Mouse (Mus musculus) stomach, embryonic 14.5 days (tissue): ENCODE data around the gene Cfl1. TPM values are rescaled to one million over a fixed set of nuclear protein-coding genes. Genes with fewer than 3 reads are reported as not detected.

ENCODE experiments used
- ATAC-seq: fragments of 200-750 bp; cut with Nextera tagmentation; 2 replicates; pipeline ENCODE4 v1.8.0; 2017; ENCODE audit warnings: low read depth, moderate TSS enrichment; ENCODE audit not compliant: insufficient number of reproducible peaks, insufficient read depth, low FRiP score
- H3K27ac ChIP-seq: fragments of 300-500 bp; sonication (generic); 2 replicates; pipeline ENCODE4 v1.5.1; 2014; ENCODE audit warnings: mild to moderate bottlenecking, low read length, moderate library complexity, mixed read lengths
- H3K27me3 ChIP-seq: fragments of 300-500 bp; sonication (generic); 2 replicates; pipeline ENCODE4 v1.6.1; 2014; ENCODE audit warnings: low read length, control low read depth, mixed read lengths; ENCODE audit not compliant: control insufficient read depth, insufficient read depth
- H3K36me3 ChIP-seq: fragments of 300-500 bp; sonication (generic); 2 replicates; pipeline ENCODE4 v1.6.1; 2014; ENCODE audit warnings: mild to moderate bottlenecking, control low read depth, low read length, moderate library complexity, mixed read lengths; ENCODE audit not compliant: control insufficient read depth, insufficient read depth
- H3K4me1 ChIP-seq: fragments of 300-500 bp; sonication (generic); 2 replicates; pipeline ENCODE4 v1.6.1; 2014; ENCODE audit warnings: low read length, control low read depth, mixed read lengths; ENCODE audit not compliant: control insufficient read depth, insufficient read depth
- H3K4me2 ChIP-seq: fragments of 300-500 bp; sonication (generic); replicated peaks from 2 replicates; pipeline ENCODE4 v1.6.1; 2014; ENCODE audit warnings: low read depth, low read length, control low read depth
- H3K4me3 ChIP-seq: fragments of 300-500 bp; sonication (generic); 2 replicates; pipeline ENCODE4 v1.5.1; 2014; ENCODE audit warnings: low read depth, low read length, control low read depth
- H3K9ac ChIP-seq: fragments of 300-500 bp; sonication (generic); replicated peaks from 2 replicates; pipeline ENCODE4 v1.6.1; 2014; ENCODE audit warnings: low read depth, mild to moderate bottlenecking, control low read depth, low read length, moderate library complexity, mixed read lengths
- H3K9me3 ChIP-seq: fragments of 300-500 bp; sonication (generic); 2 replicates; pipeline ENCODE4 v1.6.1; 2016; ENCODE audit warnings: low read depth, low read length, control low read depth; ENCODE audit not compliant: control insufficient read depth
- WGBS: fragments of 180-500 bp; shearing (Covaris S2); extraction: QIAGEN DNeasy Blood & Tissue Kit; methylation state at CpG from one replicate; pipeline ENCODE4 v1.1.7; 2014; 5-methylcytosine and 5-hydroxymethylcytosine counted together
- polyA plus RNA-seq: library from polyadenylated mRNA; unstranded; fragments of >200 nt; fragmentation: Nextera tagmentation; extraction: Ambion mirVana; gene quantifications from 2 replicates; pipeline ENCODE4 v1.2.1, GENCODE M21; 2014

The Cfl1 gene
- polyA plus RNA-seq, 1 experiment from 2014 or later: 2,937 TPM

GRCm38 (mm10) chr19:5483386-5484359 is 6.6 kb upstream of the Cfl1 start:
- Histone ChIP-seq H3K4me2 (no peak overlapping the region), H3K27ac (no peak overlapping the region), H3K4me3 (no peak overlapping the region), H3K4me1 (peaks cover 12% of the 10 kb centered on the region), H3K9ac (no peak overlapping the region), H3K36me3 (peaks cover 47% of the 10 kb centered on the region), H3K9me3 (no peaks in the 10 kb centered on the region), H3K27me3 (no peaks in the 10 kb centered on the region)
- 91% methylated on average over 19 of the region's 19 CpGs for WGBS
- no peak for ATAC-seq

GRCm38 (mm10) chr19:5484496-5484895 is 5.8 kb upstream of the Cfl1 start:
- Histone ChIP-seq H3K4me2 (no peak overlapping the region), H3K27me3 (no peaks in the 10 kb centered on the region), H3K9ac (no peak overlapping the region), H3K4me1 (peaks cover 15% of the 10 kb centered on the region), H3K27ac (no peak overlapping the region), H3K36me3 (peaks cover 43% of the 10 kb centered on the region), H3K9me3 (no peaks in the 10 kb centered on the region), H3K4me3 (no peak overlapping the region)
- WGBS: 90% methylated on average over 5 of the region's 5 CpGs
- no peak for ATAC-seq

GRCm38 (mm10) chr19:5485371-5485770 is 4.9 kb upstream of the Cfl1 start:
- 87% methylated on average over 8 of the region's 8 CpGs for WGBS
- no peak for ATAC-seq
- Histone ChIP-seq H3K4me2 (no peak overlapping the region), H3K4me3 (no peak overlapping the region), H3K9ac (no peak overlapping the region), H3K36me3 (peaks cover 40% of the 10 kb centered on the region), H3K9me3 (no peaks in the 10 kb centered on the region), H3K4me1 (peaks cover 17% of the 10 kb centered on the region), H3K27me3 (no peaks in the 10 kb centered on the region), H3K27ac (no peak overlapping the region)

GRCm38 (mm10) chr19:5485821-5486220 is 4.4 kb upstream of the Cfl1 start:
- no peaks in the 10 kb centered on the region for H3K9me3 ChIP-seq
- no peak overlapping the region for H3K9ac ChIP-seq
- WGBS: 93% methylated on average over 7 of the region's 7 CpGs
- no peak overlapping the region for H3K4me2 ChIP-seq
- peaks cover 37% of the 10 kb centered on the region for H3K36me3 ChIP-seq
- no peaks in the 10 kb centered on the region for H3K27me3 ChIP-seq
- H3K4me3 ChIP-seq: no peak overlapping the region
- ATAC-seq: no peak
- H3K4me1 ChIP-seq: peaks cover 17% of the 10 kb centered on the region
- no peak overlapping the region for H3K27ac ChIP-seq

DNA sequence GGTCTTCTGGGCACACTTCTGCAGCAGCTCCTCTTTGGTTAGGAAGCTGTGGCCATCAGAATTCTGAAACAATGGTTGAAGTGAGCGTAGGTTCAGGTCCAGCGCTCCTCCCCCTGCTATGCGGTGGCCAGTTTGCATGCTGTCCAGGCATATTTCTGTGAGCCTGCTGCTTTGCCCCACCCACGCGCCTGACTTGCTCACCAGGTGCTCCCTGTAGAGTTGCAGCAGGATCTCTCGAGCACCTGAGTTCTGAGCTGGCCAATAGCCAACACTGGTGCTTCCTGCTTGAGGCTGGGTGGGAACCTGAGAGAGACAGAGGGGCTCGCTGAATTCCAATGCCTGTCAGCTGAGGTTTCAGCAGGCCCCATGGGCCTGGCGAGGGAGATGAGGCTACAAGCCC is 4.0 kb upstream of the Cfl1 start:
- ATAC-seq: no peak

GRCm38 (mm10) chr19:5486771-5487170 is 3.5 kb upstream of the Cfl1 start:
- WGBS: 79% methylated on average over 4 of the region's 4 CpGs
- peak overlapping the region; percentile 2; the same call in 1 of the 2 replicates for H3K9ac ChIP-seq
- no peak for ATAC-seq
- H3K4me3 ChIP-seq: peak overlapping the region; percentile 47; the same call in 1 of the 2 replicates
- H3K4me1 ChIP-seq: peaks cover 18% of the 10 kb centered on the region
- no peaks in the 10 kb centered on the region for H3K9me3 ChIP-seq
- H3K27ac ChIP-seq: no peak overlapping the region
- H3K27me3 ChIP-seq: no peaks in the 10 kb centered on the region
- H3K4me2 ChIP-seq: peak overlapping the region; percentile 51; the same call in 1 of the 2 replicates
- H3K36me3 ChIP-seq: peaks cover 37% of the 10 kb centered on the region

More for the DNA sequence above, 4.0 kb upstream of the Cfl1 start:
- Histone ChIP-seq H3K4me3 (no peak overlapping the region), H3K9ac (no peak overlapping the region), H3K4me1 (peaks cover 17% of the 10 kb centered on the region), H3K27ac (no peak overlapping the region), H3K27me3 (no peaks in the 10 kb centered on the region), H3K4me2 (no peak overlapping the region), H3K36me3 (peaks cover 37% of the 10 kb centered on the region), H3K9me3 (no peaks in the 10 kb centered on the region)
- WGBS: 80% methylated on average over 8 of the region's 8 CpGs

DNA sequence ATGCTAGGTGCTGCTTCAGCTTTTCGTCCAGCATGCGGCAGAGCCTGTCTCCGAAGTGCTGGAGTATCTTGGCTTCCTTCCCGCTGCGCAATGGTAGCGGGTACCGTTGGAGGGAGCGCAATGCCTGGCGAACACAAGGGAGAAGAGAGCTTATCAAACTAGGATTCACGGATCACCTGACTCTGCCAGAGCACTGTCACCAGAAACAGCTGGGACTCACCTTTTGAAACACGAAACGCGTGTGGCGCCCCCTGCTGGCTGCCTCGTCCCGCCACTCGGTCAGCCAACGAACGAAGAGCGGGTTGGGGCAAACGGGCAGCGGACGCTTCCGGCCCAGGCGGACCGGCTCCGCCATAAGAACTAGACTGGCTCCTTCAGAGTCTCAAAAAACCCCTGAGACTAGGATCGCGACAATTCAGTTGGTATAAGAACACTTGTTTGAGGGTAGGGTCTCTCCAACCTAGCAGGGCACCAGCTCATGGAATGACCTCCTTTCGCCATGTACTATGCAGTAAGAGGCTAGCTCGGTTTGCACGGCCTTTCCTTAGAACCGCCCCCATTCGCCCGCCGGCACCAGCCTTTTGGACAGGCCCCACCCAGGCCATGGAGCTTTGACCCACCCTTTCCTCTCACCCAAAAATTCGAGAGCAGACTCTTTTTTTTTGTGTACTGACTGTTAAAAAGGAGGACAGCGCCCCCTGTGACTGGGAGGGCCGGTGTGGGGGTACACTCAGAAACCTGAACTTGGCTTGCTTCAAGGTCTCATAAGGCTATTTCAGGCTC is 2.3 kb upstream of the Cfl1 start, which contains the start of gene Mus81:
Gene Mus81, minus strand, starts transcription at position 635 of the 783 bp plus-strand sequence.
- Histone ChIP-seq H3K9ac (peak within 1 kb of the TSS; percentile 38; the same call in 1 of the 2 replicates), H3K4me2 (peak within 1 kb of the TSS; percentile 51), H3K4me1 (peaks cover 20% of the 10 kb centered on the region), H3K9me3 (no peaks in the 10 kb centered on the region), H3K4me3 (peak within 1 kb of the TSS; percentile 47), H3K27me3 (no peaks in the 10 kb centered on the region), H3K36me3 (peaks cover 35% of the 10 kb centered on the region), H3K27ac (peak within 1 kb of the TSS; percentile 99)
- peak; percentile 72 for ATAC-seq
- WGBS: under 1% methylated on average over 39 of the region's 39 CpGs

DNA sequence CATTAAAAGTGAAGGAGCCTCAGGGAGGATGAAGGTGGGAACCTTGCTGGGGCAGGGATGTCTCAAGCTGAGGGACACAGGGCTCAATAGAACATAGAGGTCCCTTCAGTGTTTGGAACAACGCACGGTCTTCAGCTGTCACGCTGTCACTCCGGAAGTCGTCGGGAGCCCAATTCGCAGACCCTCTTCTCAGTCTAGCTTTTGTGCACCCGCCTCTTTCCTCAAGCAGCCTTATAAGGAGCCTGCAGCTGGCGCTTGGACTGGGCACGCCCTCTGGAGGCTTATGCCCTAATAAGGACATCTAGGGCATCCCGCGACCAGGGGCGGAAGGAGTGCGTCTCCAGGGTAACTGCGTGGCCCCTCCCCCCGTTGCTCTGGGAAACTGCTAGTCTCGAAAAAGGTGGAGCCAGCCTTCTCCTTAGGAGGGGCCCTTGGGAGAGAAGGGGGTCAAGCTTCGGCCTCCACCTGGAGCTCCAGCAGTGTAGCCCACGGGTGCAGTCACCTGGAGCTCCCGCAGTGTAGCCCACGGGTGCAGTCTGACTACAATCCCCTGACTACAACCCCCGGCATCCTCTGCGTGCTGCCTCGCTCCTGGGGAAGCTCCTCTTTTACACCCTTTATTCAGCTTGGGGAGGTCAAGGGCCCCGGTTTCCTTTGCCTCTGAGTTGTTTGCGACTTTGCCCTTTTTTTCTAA is 1.2 kb upstream of the Cfl1 start:
- Histone ChIP-seq H3K4me2 (peak overlapping the region; percentile 51), H3K9me3 (no peaks in the 10 kb centered on the region), H3K36me3 (peaks cover 32% of the 10 kb centered on the region), H3K27ac (peak overlapping the region; percentile 99), H3K4me1 (peaks cover 20% of the 10 kb centered on the region), H3K27me3 (no peaks in the 10 kb centered on the region), H3K9ac (peak overlapping the region; percentile 38; the same call in 1 of the 2 replicates), H3K4me3 (peak overlapping the region; percentile 47)
- ATAC-seq: peak; percentile 87
- under 1% methylated on average over 26 of the region's 26 CpGs for WGBS
